Mouse (Mus musculus): Measurements from ENCODE around the gene Stk39.

Gene Stk39

DNA sequence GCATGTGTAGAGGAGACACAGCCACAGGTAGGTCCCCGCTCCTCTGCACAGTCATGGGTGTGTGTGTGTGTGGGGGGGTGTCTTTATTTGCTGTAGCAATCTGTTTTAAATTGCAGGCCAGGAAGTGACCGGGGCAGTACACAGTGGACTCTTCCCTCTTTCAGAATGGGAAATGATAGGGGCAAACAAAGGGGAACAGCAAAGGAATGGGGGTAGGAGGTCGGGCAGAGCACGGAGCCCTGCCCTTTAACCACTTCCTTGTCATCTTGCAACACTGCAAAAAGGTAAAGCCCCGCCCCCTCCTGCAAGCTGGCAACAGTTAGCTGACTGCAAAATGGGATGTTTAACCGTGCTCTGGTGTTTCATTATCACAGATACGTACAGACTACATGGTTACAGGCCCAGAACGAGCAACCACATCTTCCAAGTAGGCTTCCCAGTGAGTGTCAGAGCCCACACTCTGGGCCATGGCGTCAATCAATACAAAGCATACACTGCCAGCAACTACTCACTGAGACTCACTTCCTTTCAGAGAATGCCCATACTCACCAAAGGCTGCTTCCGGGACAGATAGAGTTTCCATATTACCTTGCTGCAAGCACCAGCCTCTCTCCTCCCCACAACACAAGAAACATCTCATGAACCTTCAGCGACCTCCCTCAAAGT lies 89.5 kb downstream of the Stk39 start:
- no peak for DNase-seq (ENCODE audit: low spot score)

DNA sequence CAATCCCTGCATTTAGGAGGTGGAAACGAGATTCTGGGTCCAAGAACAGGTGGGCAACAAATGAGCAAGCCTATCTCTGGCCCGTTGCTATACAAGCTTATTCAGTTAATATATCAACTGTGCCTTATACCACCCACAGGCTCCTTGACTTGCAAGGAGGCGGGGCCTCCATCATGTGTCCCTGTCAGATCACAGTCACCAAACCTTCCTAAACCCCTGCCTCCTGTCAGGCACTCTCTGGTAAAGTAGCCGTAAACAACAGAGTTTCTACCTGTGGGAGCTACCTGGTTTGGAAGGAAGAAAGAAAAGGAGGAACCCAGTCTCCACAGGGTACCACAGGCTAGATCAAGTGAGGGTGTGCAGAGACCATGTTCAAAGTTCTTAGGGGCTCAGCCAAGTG lies 90.2 kb downstream of the Stk39 start:
- no peak for DNase-seq (ENCODE audit: low spot score)

- no peak for DNase-seq (ENCODE audit: low spot score)
Measured at GRCm38 (mm10) chr2:68381205-68381604, 90.9 kb downstream of the Stk39 start.

DNA sequence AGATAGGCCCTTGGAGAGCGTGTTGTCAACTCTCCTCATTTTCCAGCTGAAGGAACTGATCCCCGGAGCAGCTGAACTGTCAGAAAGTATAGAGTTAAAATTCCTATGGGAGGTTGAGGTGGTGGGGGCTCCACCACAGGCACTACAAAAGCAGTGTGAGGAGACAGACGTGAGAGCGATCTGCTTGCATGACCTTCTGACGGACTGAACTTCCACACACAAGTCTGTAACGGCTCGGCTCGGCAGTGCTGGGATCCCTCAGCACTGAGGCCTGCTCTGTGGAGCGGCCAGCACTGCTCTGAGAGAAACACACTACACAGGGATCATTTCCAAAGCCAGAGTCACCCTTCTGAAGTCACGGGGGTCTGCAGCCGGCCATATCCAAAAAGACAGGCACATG lies 92.4 kb downstream of the Stk39 start:
- no peak for DNase-seq (ENCODE audit: low spot score)

GRCm38 (mm10) chr2:68378319-68378718 lies 93.7 kb downstream of the Stk39 start:
- DNase-seq (ENCODE audit: low spot score) = no peak

GRCm38 (mm10) chr2:68377251-68377681 lies 94.8 kb downstream of the Stk39 start:
- DNase-seq (ENCODE audit: low spot score) = no peak

GRCm38 (mm10) chr2:68376660-68377059 lies 95.4 kb downstream of the Stk39 start:
- DNase-seq (ENCODE audit: low spot score) = no peak

GRCm38 (mm10) chr2:68374202-68374601 lies 97.9 kb downstream of the Stk39 start:
- DNase-seq (ENCODE audit: low spot score) = no peak

DNA sequence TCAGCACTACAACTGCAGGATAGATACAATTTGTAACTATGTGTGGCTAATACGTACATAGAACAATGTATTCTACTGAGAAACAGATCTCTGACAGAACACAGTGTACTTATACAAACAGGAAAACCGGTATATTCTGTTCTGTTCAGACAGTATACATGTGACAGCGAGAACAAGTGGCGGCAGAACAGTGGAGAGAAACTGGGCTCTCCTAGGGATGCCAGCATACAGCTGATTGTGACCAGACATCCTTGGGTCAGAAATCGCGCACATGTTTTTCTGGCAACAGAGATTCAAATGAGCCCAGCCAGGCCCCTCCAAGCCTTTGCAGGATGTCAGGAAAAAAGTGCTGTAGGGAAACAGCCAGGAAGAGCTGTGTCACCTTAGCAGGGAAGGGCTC lies 100.2 kb downstream of the Stk39 start:
- no peak for DNase-seq (ENCODE audit: low spot score)

DNA sequence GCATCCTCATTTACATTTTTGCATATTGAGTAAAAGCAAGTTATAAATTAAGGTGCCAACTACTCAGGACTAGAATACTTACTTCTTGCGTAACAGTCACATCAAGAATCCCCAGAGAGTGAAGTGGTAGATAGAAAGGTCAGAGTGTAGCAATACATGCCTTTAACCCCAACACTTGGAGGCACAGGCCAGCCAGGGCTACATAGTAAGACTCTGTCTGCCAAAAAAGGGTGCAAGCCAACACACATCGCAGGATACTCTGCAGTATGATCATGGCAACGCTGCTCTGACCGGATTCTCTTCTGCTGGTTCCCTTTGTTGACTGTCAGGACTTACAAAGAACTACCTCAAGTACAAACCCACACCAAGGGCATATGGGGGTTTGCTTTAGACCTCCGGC lies 101.7 kb downstream of the Stk39 start:
- DNase-seq (ENCODE audit: low spot score) = no peak

DNA sequence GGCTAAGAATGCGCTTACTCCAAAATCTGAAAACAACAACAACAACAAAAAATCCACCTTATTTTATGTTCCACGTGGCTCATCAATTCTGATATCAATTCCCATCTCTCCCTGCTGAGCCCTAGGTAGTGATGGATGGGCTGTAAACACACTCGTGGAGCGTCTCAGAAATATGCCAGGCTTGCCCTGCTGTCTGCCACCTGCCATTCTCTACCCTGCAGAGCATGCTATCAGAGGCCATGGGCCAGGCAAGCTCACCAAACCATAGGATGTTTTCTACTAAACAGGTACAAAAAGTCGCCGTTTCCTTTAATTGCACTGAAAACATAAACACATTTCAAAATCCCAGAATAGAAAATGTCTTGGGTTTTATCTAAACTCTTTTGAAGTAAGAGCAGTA lies 103.0 kb downstream of the Stk39 start:
- DNase-seq (ENCODE audit: low spot score) = no peak

DNA sequence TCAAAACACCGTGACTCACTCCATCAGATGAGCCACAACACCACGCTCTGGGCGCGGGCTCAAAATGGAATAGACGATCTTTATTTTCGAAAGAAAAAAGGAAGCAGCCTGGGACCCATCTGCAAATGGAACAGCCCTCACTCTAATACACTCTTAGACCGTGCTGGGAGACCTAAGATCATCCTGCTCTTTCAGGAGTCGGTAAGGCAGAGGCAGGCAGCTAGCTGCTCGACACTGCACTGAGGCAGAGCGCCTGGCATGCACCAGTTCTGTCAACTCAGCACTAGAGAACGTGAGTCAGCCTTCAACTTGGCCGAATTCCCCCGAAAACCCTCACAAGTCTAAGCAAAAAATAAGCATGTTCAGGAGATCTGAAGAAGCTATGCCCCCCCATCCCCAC lies 104.1 kb downstream of the Stk39 start:
- DNase-seq (ENCODE audit: low spot score) = no peak

- no peak for DNase-seq (ENCODE audit: low spot score)
Measured at GRCm38 (mm10) chr2:68366897-68367193, 105.2 kb downstream of the Stk39 start.

GRCm38 (mm10) chr2:68366091-68366896 lies 105.8 kb downstream of the Stk39 start:
- DNase-seq (ENCODE audit: low spot score) = no peak

- no peak for DNase-seq (ENCODE audit: low spot score)
Measured at GRCm38 (mm10) chr2:68365504-68365903, 106.6 kb downstream of the Stk39 start.

DNA sequence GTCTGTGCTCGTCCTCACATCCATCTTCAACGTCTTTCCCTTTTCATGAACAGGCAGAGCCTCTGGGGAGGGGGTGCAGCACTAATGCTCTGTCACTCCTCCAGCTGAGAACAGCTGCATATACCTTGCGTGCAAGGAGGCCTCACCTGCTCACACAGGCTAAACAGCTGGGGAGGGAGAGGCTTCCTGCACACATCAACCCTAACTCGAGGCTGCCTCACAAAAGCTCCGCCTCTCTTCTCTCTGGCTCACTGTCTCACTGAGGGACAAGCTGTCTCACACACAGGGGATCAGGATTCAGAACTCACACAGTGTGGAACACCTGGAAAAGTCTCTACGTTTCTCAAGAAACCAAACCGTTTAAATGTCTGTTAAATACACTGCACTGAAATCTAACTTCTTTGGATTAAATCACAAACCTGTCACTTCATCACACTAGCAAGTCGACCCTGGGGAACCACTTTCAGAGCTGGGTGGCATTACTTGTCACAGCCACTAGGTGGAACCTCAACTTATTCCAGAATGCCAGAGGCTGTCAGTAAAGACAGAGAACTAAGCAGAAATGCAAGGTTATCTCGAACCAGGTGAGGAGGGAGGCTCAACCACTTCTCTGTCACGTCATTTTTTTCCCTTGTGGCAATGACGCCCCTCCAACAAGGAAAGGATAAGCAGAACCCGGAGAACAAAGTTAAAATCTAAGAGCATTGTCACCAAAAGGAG lies 107.7 kb downstream of the Stk39 start:
- DNase-seq (ENCODE audit: low spot score) = peak; percentile 8

DNA sequence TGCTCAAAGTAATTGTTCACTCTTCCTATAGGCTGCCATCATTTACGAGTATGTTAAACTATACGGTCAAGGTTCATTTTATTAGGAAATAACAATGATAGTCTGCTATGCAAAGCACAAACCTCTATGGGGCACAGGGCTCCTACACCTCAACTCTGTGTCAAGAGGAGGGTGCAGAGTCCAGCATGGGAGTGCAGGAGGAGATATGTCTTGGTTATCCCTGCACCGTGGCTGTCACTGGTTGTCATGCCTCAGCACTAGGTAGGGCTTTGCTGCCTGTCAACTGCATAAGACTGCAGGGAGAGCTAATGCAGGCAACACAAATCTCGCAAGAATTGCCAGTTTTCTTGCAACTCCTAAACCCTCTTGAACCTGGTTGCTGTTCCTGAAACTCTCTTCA lies 108.9 kb downstream of the Stk39 start:
- DNase-seq (ENCODE audit: low spot score) = no peak

- DNase-seq (ENCODE audit: low spot score) = no peak
Measured at GRCm38 (mm10) chr2:68361701-68362100, 110.4 kb downstream of the Stk39 start.

- peak; percentile 31 for DNase-seq (ENCODE audit: low spot score)
Measured at GRCm38 (mm10) chr2:68350621-68351020, 121.4 kb downstream of the Stk39 start.

GRCm38 (mm10) chr2:68349593-68350383 lies 122.3 kb downstream of the Stk39 start:
- peak; percentile 34 for DNase-seq (ENCODE audit: low spot score)

DNA sequence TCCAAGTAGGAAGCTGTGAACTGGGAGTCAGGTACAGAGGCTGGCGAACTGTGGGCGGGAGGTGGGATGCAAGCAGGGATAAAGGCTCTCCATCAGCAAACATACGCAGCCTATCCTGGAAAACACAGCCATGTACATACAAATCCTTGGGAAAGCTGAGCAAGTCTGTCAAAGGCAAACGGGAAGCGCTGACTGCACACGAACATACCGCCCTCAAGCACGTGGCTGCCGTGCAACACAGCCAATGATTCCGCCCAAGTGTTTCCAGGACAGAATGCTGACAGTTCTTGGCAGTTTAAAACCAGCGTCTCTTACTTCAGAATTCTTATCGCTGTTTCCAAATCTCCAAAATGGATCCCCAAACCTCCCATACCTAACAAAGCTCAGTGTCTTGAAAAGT lies 123.1 kb downstream of the Stk39 start:
- DNase-seq (ENCODE audit: low spot score) = no peak

DNA sequence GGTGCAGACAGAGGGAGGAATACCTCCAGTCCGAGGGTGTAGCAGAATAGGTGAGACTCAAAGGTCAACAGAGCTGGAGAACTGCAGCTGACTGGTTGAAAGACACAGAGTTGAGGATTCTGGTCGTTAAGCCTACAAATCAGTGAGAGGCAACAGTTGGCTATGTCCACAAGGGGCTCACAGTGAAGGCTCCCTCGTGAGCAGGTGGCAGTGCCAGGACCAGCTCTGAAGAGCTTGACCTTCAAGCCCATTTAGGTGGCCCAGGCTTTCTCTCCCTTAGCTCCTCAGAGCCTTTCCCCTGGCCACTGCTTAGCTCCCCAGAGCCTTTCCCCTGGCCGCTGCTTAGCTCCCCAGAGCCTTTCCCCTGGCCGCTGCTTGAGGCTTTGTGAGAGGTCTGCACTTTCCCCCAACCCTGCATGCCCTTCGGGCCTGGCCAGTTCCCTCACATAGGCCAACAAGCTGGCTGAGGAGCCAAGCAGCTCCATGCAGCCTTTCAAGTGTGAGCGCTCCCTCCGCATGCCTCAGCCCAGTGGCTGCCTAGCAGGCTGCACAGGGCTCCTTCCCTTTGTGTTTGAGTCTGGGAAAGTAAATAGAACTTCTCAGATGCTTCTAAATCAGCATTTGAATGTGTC lies 125.3 kb downstream of the Stk39 start:
- no peak for DNase-seq (ENCODE audit: low spot score)

Data from c-Kit-positive CD71-positive TER-119-positive erythroid progenitor cells, embryonic 14.5 days (primary cell).